Mouse (Mus musculus): ENCODE measurements around the gene Lgalsl. TPM values are rescaled to one million over a fixed set of nuclear protein-coding genes. Genes with fewer than 3 reads are reported as not detected.

Gene Lgalsl
- polyA plus RNA-seq, 1 experiment from 2014 or later: 55.1 TPM

DNA sequence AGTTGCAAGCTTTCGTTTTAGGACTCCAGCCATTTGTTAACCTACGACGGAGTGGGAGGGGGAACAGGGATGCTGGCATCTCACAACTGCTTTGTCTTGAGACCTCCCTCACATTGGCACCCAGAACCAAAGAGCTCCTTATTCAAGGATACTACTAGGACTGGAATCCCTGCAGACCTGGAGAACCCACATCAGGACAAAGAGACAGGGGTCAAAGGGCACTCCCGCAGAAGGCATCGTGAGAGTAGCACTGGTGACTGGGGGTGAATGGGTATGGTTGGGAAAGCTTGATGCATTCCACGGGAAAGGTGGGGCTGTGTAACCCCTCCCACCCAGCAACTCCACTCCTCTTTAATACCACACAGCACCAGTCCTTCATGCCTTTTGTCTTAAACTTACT lies 29.0 kb upstream of the Lgalsl start:
- ATAC-seq (ENCODE audit: insufficient number of reproducible peaks, low FRiP score): no peak
- 0 out of 2 replicates have a peak overlapping the region, but pooled peaks have one; percentile 32 for H3K4me2 ChIP-seq

DNA sequence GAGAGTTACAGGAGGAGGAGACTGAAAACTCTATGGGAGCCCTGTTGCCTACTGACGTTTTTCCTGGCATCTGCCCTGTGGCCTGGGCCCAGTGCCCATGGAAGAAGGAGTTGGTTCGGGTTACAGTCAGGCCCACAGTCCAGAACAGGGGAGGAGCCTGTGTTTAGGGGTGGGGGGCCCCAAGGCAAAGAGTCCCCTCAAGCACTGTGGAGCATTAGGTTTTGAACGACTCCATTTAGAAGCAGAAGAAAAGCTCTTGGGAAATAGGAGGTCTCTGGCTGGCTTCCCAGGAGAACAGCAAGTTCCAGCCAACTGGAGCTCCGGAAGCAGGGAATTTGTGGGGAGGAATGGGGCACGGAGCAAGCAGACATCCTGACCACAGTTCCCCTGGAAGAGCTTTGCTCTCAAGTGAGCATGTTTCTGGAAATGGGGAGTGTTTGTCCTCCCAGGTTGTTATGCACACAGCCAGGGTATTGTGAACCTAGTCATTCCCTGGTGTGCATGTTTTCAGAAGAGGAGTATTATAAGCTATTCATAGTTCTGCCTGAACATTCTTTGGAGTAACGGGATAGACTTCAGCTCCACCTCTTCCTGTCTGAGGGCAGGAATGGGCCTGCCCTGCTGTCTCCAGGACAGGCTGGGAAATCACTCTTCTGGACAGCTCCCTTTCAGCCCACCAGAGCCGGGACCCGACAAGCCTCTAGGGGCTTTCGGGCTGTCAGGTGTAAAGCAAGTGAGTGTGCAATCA lies 28.2 kb upstream of the Lgalsl start:
- WGBS: 15% methylated on average over 9 of the region's 9 CpGs
- ATAC-seq (ENCODE audit: insufficient number of reproducible peaks, low FRiP score): peak; percentile 73
- Histone ChIP-seq H3K27me3 (replicated peaks) (no peaks in the 10 kb centered on the region), H3K4me2 (peak overlapping the region; percentile 32), H3K4me1 (replicated peaks) (peaks cover 26% of the 10 kb centered on the region), H3K9me3 (replicated peaks) (no peaks in the 10 kb centered on the region), H3K36me3 (no peaks in the 10 kb centered on the region), H3K27ac (ENCODE audit: poor library complexity, severe bottlenecking) (peak overlapping the region; percentile 60), H3K9ac (no peak overlapping the region), H3K4me3 (no peak overlapping the region)

More for the DNA sequence above, 29.0 kb upstream of the Lgalsl start:
- Histone ChIP-seq H3K9ac (no peak overlapping the region), H3K4me1 (replicated peaks) (peaks cover 26% of the 10 kb centered on the region), H3K9me3 (replicated peaks) (no peaks in the 10 kb centered on the region), H3K27ac (ENCODE audit: poor library complexity, severe bottlenecking) (no peak overlapping the region), H3K36me3 (no peaks in the 10 kb centered on the region), H3K27me3 (replicated peaks) (no peaks in the 10 kb centered on the region), H3K4me3 (no peak overlapping the region)
- WGBS: 70% methylated on average over 6 of the region's 6 CpGs

GRCm38 (mm10) chr11:20857921-20858320 lies 27.1 kb upstream of the Lgalsl start:
- WGBS: 87% methylated on average over 4 of the region's 4 CpGs
- ATAC-seq (ENCODE audit: insufficient number of reproducible peaks, low FRiP score): no peak
- Histone ChIP-seq H3K9me3 (replicated peaks) (no peaks in the 10 kb centered on the region), H3K27ac (ENCODE audit: poor library complexity, severe bottlenecking) (no peak overlapping the region), H3K4me3 (no peak overlapping the region), H3K4me1 (replicated peaks) (peaks cover 26% of the 10 kb centered on the region), H3K27me3 (replicated peaks) (no peaks in the 10 kb centered on the region), H3K9ac (no peak overlapping the region), H3K4me2 (no peak overlapping the region), H3K36me3 (no peaks in the 10 kb centered on the region)

DNA sequence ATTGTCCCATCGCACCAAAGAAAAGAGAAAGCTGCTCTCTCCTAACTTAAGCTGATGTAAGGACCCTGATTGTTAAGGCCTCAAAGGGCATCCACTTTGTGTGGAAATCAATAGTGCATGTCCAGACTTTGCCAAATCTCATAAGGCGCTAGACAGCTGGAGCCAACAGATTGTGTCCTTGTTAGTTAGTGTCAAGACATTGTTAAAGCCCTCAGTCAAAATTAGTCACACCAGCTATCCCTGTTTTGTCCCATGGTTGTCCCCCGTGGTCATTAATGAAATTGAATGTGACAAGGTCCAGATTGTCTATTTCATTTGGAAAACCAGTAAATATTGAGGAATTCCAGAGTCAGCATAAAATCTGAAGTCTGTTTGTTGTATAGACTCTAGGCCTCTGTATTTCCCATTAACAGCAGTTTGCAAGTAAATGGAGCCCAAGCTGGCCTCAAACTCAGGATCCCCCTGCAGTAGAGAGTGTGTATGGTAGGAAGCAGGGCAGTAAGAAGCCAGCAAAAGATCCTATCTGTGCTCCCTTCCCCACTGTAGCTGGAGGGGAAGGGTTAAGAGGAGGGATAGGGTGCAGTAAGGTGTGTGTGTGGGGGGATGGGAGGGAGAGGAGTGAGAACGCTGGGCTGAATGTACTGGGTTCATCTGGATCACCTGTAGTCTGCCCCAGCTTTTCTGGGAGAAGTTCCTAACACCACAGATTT lies 23.3 kb upstream of the Lgalsl start:
- no peaks in the 10 kb centered on the region for H3K9me3 ChIP-seq (replicated peaks)
- no peak overlapping the region for H3K4me3 ChIP-seq
- no peak overlapping the region for H3K4me2 ChIP-seq
- no peaks in the 10 kb centered on the region for H3K27me3 ChIP-seq (replicated peaks)
- no peak overlapping the region for H3K9ac ChIP-seq
- H3K4me1 ChIP-seq (replicated peaks): peaks cover 20% of the 10 kb centered on the region
- no peaks in the 10 kb centered on the region for H3K36me3 ChIP-seq
- WGBS: 81% methylated on average over 4 of the region's 4 CpGs
- H3K27ac ChIP-seq (ENCODE audit: poor library complexity, severe bottlenecking): no peak overlapping the region
- ATAC-seq (ENCODE audit: insufficient number of reproducible peaks, low FRiP score): no peak

GRCm38 (mm10) chr11:20850196-20850595 lies 19.3 kb upstream of the Lgalsl start:
- H3K4me3 ChIP-seq: no peak overlapping the region
- WGBS: 86% methylated on average over 1 of the region's 1 CpGs
- no peak overlapping the region for H3K9ac ChIP-seq
- H3K27ac ChIP-seq (ENCODE audit: poor library complexity, severe bottlenecking): no peak overlapping the region
- ATAC-seq (ENCODE audit: insufficient number of reproducible peaks, low FRiP score): no peak
- no peak overlapping the region for H3K4me2 ChIP-seq
- H3K4me1 ChIP-seq (replicated peaks): peaks cover under 1% of the 10 kb centered on the region; the same call in 1 of the 2 replicates
- H3K27me3 ChIP-seq (replicated peaks): no peaks in the 10 kb centered on the region
- H3K9me3 ChIP-seq (replicated peaks): no peaks in the 10 kb centered on the region
- no peaks in the 10 kb centered on the region for H3K36me3 ChIP-seq

- H3K4me2 ChIP-seq: no peak overlapping the region
- ATAC-seq (ENCODE audit: insufficient number of reproducible peaks, low FRiP score): no peak
- no peaks in the 10 kb centered on the region for H3K36me3 ChIP-seq
- H3K9me3 ChIP-seq (replicated peaks): no peaks in the 10 kb centered on the region
- H3K27ac ChIP-seq (ENCODE audit: poor library complexity, severe bottlenecking): no peak overlapping the region
- H3K27me3 ChIP-seq (replicated peaks): no peaks in the 10 kb centered on the region
- H3K4me3 ChIP-seq: no peak overlapping the region
- WGBS: 67% methylated on average over 5 of the region's 5 CpGs
- no peak overlapping the region for H3K9ac ChIP-seq
- no peaks in the 10 kb centered on the region; the same call in 1 of the 2 replicates for H3K4me1 ChIP-seq (replicated peaks)
Observed at GRCm38 (mm10) chr11:20849403-20849802, 18.5 kb upstream of the Lgalsl start.

GRCm38 (mm10) chr11:20837366-20837765 lies 6.5 kb upstream of the Lgalsl start:
- no peak overlapping the region for H3K9ac ChIP-seq
- no peak for ATAC-seq (ENCODE audit: insufficient number of reproducible peaks, low FRiP score)
- H3K27me3 ChIP-seq (replicated peaks): no peaks in the 10 kb centered on the region
- H3K4me3 ChIP-seq: no peak overlapping the region
- H3K27ac ChIP-seq (ENCODE audit: poor library complexity, severe bottlenecking): no peak overlapping the region
- no peaks in the 10 kb centered on the region for H3K36me3 ChIP-seq
- H3K4me1 ChIP-seq (replicated peaks): 0 out of 2 replicates have a peak, but pooled peaks cover 6% of the 10 kb centered on the region
- 81% methylated on average over 5 of the region's 5 CpGs for WGBS
- H3K4me2 ChIP-seq: no peak overlapping the region
- H3K9me3 ChIP-seq (replicated peaks): no peaks in the 10 kb centered on the region

DNA sequence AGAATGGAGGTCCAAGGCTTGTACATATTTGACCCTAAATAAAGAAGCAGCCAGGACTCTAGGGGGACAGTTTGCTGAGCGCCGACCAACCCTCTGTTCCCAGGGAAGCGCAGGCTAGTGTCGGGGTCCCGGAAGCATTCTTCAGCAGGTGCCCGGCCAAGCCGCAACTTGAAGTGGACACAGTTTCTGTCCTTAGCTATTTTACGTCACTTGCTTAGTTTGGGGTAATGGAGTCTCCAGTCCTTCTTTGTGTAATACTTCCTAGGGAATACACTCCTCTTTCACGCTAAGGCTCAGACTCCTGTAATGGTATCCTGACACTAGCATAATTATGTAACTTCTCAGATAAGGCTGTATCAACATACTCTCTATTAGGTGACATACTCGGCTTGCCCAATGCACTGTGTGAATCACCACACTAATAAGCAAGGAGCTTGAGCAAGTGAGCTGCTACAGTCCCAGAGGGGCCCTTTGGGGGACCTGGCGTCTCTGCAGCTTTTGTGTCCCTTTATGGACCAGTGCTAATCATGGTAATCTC lies 813 bp upstream of the Lgalsl start:
- Histone ChIP-seq H3K9me3 (replicated peaks) (no peaks in the 10 kb centered on the region), H3K4me1 (replicated peaks) (peaks cover 15% of the 10 kb centered on the region), H3K27me3 (replicated peaks) (no peaks in the 10 kb centered on the region), H3K4me3 (peak overlapping the region; percentile 86), H3K9ac (peak overlapping the region; percentile 92), H3K36me3 (peaks cover 21% of the 10 kb centered on the region), H3K4me2 (peak overlapping the region; percentile 86), H3K27ac (ENCODE audit: poor library complexity, severe bottlenecking) (0 out of 2 replicates have a peak overlapping the region, but pooled peaks have one; percentile 79)
- peak; percentile 10; the same call in 1 of the 2 replicates for ATAC-seq (ENCODE audit: insufficient number of reproducible peaks, low FRiP score)
- 23% methylated on average over 11 of the region's 11 CpGs for WGBS

DNA sequence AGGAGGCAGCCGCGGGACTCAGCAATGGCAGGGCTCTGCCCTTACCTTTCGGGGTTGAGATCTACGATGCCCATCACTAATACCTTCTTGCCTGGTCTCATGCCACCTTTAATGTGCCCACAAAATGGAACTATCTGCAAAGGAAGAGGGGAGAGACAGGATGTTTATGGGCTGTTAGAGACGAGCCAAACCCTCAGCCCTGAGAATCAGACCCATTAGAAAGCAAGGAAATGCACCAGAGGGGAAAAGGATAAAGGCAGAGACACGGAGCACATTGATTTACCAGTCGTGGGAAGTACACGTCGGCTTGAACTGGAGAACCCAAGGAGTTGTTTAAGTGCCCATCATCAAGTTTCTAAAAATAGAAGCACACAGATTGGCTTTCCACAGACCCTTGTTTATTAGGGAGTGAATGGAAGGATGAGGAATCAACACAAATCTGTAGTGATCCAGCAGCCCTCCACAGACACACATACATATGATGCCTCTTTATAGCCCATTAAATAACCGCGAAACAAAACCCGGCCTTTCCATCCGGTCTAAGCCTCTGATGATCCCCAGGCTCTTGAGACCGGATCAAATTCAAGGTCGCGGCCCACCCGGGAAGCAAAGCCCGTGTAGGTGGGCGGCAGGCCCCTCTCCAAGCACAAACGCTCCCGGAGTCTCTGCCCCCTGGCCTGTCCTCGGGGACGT lies 717 bp downstream of the Lgalsl start:
- Histone ChIP-seq H3K4me2 (peak overlapping the region; percentile 86), H3K9ac (peak overlapping the region; percentile 92), H3K36me3 (peaks cover 30% of the 10 kb centered on the region), H3K27me3 (replicated peaks) (no peaks in the 10 kb centered on the region), H3K4me1 (replicated peaks) (peaks cover 15% of the 10 kb centered on the region), H3K27ac (ENCODE audit: poor library complexity, severe bottlenecking) (peak overlapping the region; percentile 79), H3K4me3 (peak overlapping the region; percentile 86), H3K9me3 (replicated peaks) (no peaks in the 10 kb centered on the region)
- 13% methylated on average over 23 of the region's 23 CpGs for WGBS
- no peak for ATAC-seq (ENCODE audit: insufficient number of reproducible peaks, low FRiP score)

DNA sequence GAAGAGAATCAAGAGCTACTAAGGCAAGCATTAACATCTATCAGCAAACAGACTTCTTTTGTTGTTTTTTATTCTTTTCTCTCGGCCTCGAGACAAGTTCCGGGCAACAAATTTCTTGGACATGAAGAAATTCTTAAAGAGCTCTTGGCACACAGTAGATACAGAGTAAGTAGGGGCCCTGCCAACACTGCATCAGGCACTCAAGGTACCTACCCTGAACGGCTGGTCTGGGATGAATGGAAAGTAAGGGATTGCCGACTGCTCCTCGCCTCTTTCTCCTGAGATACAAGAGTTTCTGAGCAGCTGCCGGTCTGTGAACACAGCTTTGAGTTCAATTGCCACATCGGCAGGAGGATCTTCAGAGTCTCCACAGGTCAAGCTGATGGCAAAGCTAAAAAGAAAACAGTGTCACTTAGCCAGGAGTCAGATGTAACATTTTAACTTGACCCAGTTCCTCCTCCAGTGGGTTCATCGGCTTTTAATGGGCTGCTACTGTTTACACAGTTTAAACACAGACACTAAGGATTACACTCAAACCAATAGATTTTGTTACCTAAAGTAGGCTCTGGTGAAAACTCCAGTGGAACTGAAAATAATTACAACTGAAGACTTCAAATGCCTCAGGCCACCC lies 1.7 kb downstream of the Lgalsl start:
- no peaks in the 10 kb centered on the region for H3K9me3 ChIP-seq (replicated peaks)
- no peak overlapping the region for H3K4me3 ChIP-seq
- peaks cover 36% of the 10 kb centered on the region for H3K36me3 ChIP-seq
- no peak overlapping the region for H3K9ac ChIP-seq
- H3K4me1 ChIP-seq (replicated peaks): peaks cover 15% of the 10 kb centered on the region
- H3K27ac ChIP-seq (ENCODE audit: poor library complexity, severe bottlenecking): no peak overlapping the region
- no peaks in the 10 kb centered on the region for H3K27me3 ChIP-seq (replicated peaks)
- 80% methylated on average over 9 of the region's 9 CpGs for WGBS
- ATAC-seq (ENCODE audit: insufficient number of reproducible peaks, low FRiP score): no peak
- H3K4me2 ChIP-seq: no peak overlapping the region
